Mouse (Mus musculus): ENCODE measurements around the gene Zfp60. TPM values are rescaled to one million over a fixed set of nuclear protein-coding genes. Genes with fewer than 3 reads are reported as not detected.

Gene Zfp60
- 6.7 and 8.5 TPM in 2 replicates for polyA plus RNA-seq (2015; fragmentation: Nextera tagmentation; extraction: Ambion mirVana)

GRCm38 (mm10) chr7:27731281-27731883, at the start of gene Zfp60:
Zfp60 (plus strand) TSS chr7:27731389.
- no peaks in the 10 kb centered on the region for H3K36me3 ChIP-seq (ENCODE audit: control insufficient read depth, insufficient read depth)
- H3K4me1 ChIP-seq (replicated peaks; ENCODE audit: control insufficient read depth, insufficient read depth, low read length) = peaks cover 6% of the 10 kb centered on the region; the same call in 1 of the 2 replicates
- no peaks in the 10 kb centered on the region for H3K27me3 ChIP-seq (replicated peaks; ENCODE audit: control insufficient read depth, insufficient read depth, low read length)
- TF ChIP-seq CTCF (IDR thresholded peaks at IDR 0.05; ENCODE audit: low read depth) = peak; percentile 71
- H3K9ac ChIP-seq (ENCODE audit: low read depth, low read length) = peak within 1 kb of the TSS; percentile 50
- peak within 1 kb of the TSS; percentile 88 for H3K27ac ChIP-seq (ENCODE audit: low read depth, low read length)
- peak; percentile 94 for ATAC-seq
- peak within 1 kb of the TSS; percentile 61 for H3K4me3 ChIP-seq (ENCODE audit: low read depth, low read length)
- WGBS = under 1% methylated on average over 35 of the region's 35 CpGs
- no peaks in the 10 kb centered on the region for H3K9me3 ChIP-seq (ENCODE audit: control insufficient read depth)
- peak within 1 kb of the TSS; percentile 67 for H3K4me2 ChIP-seq (replicated peaks; ENCODE audit: low read depth)

DNA sequence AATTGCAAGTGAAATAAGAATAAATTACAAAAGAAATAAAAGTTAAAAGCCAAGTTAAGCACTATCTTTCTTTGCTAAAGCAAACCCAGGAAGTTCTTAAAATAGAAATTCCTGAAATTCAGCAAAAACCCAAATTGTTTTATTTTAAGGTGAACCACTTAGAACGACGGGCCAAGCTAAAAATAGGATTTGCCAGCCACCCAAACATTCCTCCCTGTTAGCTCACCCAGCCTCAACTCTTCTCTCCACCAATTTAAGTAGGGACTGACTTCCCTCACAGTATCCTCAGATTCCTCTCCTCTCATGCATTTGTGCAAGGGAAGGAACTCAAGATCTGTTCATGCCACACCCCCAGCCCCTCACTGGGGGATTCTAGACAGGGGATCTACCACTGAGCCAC, 48.0 kb upstream of the Zfp60 start:
- TF ChIP-seq CTCF (IDR thresholded peaks at IDR 0.05; ENCODE audit: low read depth) = no peak
- no peaks in the 10 kb centered on the region for H3K4me1 ChIP-seq (replicated peaks; ENCODE audit: control insufficient read depth, insufficient read depth, low read length)
- H3K36me3 ChIP-seq (ENCODE audit: control insufficient read depth, insufficient read depth) = no peaks in the 10 kb centered on the region
- H3K27ac ChIP-seq (ENCODE audit: low read depth, low read length) = no peak overlapping the region
- no peak overlapping the region for H3K4me2 ChIP-seq (replicated peaks; ENCODE audit: low read depth)
- no peak overlapping the region for H3K9ac ChIP-seq (ENCODE audit: low read depth, low read length)
- H3K27me3 ChIP-seq (replicated peaks; ENCODE audit: control insufficient read depth, insufficient read depth, low read length) = no peaks in the 10 kb centered on the region
- no peaks in the 10 kb centered on the region for H3K9me3 ChIP-seq (ENCODE audit: control insufficient read depth)
- 43% methylated on average over 2 of the region's 2 CpGs for WGBS
- no peak overlapping the region for H3K4me3 ChIP-seq (ENCODE audit: low read depth, low read length)
- no peak for ATAC-seq

DNA sequence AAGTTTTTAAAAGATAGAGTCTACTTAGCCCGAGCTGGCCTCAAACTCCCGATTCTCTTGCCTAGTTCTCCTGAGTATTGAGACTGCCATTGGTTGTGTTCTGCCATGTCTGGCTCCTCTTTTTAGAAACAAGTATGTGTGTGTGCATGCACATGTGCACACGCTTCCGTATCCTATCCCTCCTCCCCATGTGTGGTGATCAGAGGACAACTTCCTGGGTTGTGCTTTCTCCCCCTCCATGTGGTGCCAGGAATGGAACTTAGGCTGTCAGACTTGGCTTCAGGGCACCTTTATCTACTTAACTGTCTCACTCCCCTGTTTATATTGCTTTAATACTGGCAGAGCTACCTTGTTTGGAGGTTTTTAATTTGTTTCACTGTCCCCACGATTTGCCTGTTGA, 46.0 kb upstream of the Zfp60 start:
- H3K27me3 ChIP-seq (replicated peaks; ENCODE audit: control insufficient read depth, insufficient read depth, low read length) = no peaks in the 10 kb centered on the region
- no peak for TF ChIP-seq CTCF (IDR thresholded peaks at IDR 0.05; ENCODE audit: low read depth)
- H3K9ac ChIP-seq (ENCODE audit: low read depth, low read length) = no peak overlapping the region
- no peaks in the 10 kb centered on the region for H3K4me1 ChIP-seq (replicated peaks; ENCODE audit: control insufficient read depth, insufficient read depth, low read length)
- H3K27ac ChIP-seq (ENCODE audit: low read depth, low read length) = no peak overlapping the region
- no peak overlapping the region for H3K4me3 ChIP-seq (ENCODE audit: low read depth, low read length)
- 34% methylated on average over 5 of the region's 5 CpGs for WGBS
- H3K4me2 ChIP-seq (replicated peaks; ENCODE audit: low read depth) = no peak overlapping the region
- no peaks in the 10 kb centered on the region for H3K36me3 ChIP-seq (ENCODE audit: control insufficient read depth, insufficient read depth)
- ATAC-seq = no peak
- no peaks in the 10 kb centered on the region for H3K9me3 ChIP-seq (ENCODE audit: control insufficient read depth)

DNA sequence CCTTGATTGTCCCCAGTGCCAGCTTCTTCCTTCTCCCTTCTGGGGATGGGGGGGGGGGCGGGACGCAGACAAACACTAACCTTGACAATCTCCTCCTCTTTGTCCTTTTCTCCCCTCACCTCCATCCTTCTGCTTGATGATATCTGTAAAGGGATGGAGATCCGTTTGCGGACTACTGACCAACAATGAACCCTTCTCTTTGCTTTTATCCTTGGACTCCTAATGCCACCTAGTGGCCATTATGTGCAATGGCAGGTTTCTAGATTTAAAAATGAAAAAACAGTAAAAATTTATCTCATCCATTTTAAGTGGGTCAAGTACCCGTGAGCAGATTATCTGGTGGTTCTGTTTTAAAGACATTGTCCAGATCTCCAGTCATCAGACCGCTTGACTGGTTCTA, 45.5 kb upstream of the Zfp60 start:
- ATAC-seq = no peak
- H3K9me3 ChIP-seq (ENCODE audit: control insufficient read depth) = no peaks in the 10 kb centered on the region
- under 1% methylated on average over 6 of the region's 6 CpGs for WGBS
- H3K36me3 ChIP-seq (ENCODE audit: control insufficient read depth, insufficient read depth) = no peaks in the 10 kb centered on the region
- no peak overlapping the region for H3K4me3 ChIP-seq (ENCODE audit: low read depth, low read length)
- peak; percentile 83 for TF ChIP-seq CTCF (IDR thresholded peaks at IDR 0.05; ENCODE audit: low read depth)
- H3K4me1 ChIP-seq (replicated peaks; ENCODE audit: control insufficient read depth, insufficient read depth, low read length) = no peaks in the 10 kb centered on the region
- H3K4me2 ChIP-seq (replicated peaks; ENCODE audit: low read depth) = no peak overlapping the region
- H3K27me3 ChIP-seq (replicated peaks; ENCODE audit: control insufficient read depth, insufficient read depth, low read length) = no peaks in the 10 kb centered on the region
- no peak overlapping the region for H3K27ac ChIP-seq (ENCODE audit: low read depth, low read length)
- H3K9ac ChIP-seq (ENCODE audit: low read depth, low read length) = no peak overlapping the region

- Histone ChIP-seq H3K27ac (ENCODE audit: low read depth, low read length) (no peak overlapping the region), H3K27me3 (replicated peaks; ENCODE audit: control insufficient read depth, insufficient read depth, low read length) (no peaks in the 10 kb centered on the region), H3K4me1 (replicated peaks; ENCODE audit: control insufficient read depth, insufficient read depth, low read length) (no peaks in the 10 kb centered on the region), H3K4me3 (ENCODE audit: low read depth, low read length) (no peak overlapping the region), H3K4me2 (replicated peaks; ENCODE audit: low read depth) (no peak overlapping the region), H3K9me3 (ENCODE audit: control insufficient read depth) (no peaks in the 10 kb centered on the region), H3K36me3 (ENCODE audit: control insufficient read depth, insufficient read depth) (no peaks in the 10 kb centered on the region), H3K9ac (ENCODE audit: low read depth, low read length) (no peak overlapping the region)
- TF ChIP-seq CTCF (IDR thresholded peaks at IDR 0.05; ENCODE audit: low read depth) = no peak
- WGBS = 92% methylated on average over 1 of the region's 1 CpGs
- ATAC-seq = no peak
These were observed 44.1 kb upstream of the Zfp60 start for GRCm38 (mm10) chr7:27687043-27687442.

- Histone ChIP-seq H3K27ac (ENCODE audit: low read depth, low read length) (no peak overlapping the region), H3K9me3 (ENCODE audit: control insufficient read depth) (no peaks in the 10 kb centered on the region), H3K36me3 (ENCODE audit: control insufficient read depth, insufficient read depth) (no peaks in the 10 kb centered on the region), H3K4me3 (ENCODE audit: low read depth, low read length) (peak overlapping the region; percentile 43; the same call in 1 of the 2 replicates), H3K4me2 (replicated peaks; ENCODE audit: low read depth) (no peak overlapping the region), H3K9ac (ENCODE audit: low read depth, low read length) (no peak overlapping the region), H3K27me3 (replicated peaks; ENCODE audit: control insufficient read depth, insufficient read depth, low read length) (no peaks in the 10 kb centered on the region), H3K4me1 (replicated peaks; ENCODE audit: control insufficient read depth, insufficient read depth, low read length) (no peaks in the 10 kb centered on the region)
- 63% methylated on average over 3 of the region's 3 CpGs for WGBS
- ATAC-seq = no peak
- no peak for TF ChIP-seq CTCF (IDR thresholded peaks at IDR 0.05; ENCODE audit: low read depth)
These were observed 43.4 kb upstream of the Zfp60 start for GRCm38 (mm10) chr7:27687836-27688235.

Measured in intestine, postnatal 0 days (tissue).